Mouse (Mus musculus) activated CD4-positive, CD25-positive, alpha-beta regulatory T cell (primary cell): ENCODE data around the gene Lce1g. TPM values are rescaled to one million over a fixed set of nuclear protein-coding genes. Genes with fewer than 3 reads are reported as not detected.

ENCODE experiments used
- polyA plus RNA-seq, 2 experiments: library from polyadenylated mRNA; unstranded; fragments of 100-300 nt; shearing (Covaris generic); gene quantifications; one replicate each; pipeline ENCODE4 v1.2.1; 2017

Lce1g gene
- polyA plus RNA-seq: not detected

DNA sequence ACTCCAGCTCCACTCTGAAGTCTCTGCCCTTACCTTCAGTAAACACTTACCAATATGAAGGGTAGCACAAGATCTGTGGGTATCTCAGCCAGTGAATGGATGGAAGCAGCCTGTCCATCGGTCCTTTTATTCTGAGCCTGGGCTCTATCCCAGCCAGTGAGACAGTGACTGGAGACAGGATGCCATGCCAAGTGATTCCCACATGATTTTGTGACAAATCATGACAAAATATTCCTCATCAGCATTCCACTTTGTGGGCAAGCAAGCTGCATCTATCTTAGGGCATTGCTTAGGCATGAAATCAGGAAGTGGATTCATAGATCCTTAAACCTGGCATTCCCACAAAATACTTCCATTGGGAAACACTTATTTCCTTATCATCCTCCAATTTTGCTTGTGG is at the start of gene Lce1g:
Lce1g (minus strand) TSS at position 101 of the 400 bp plus-strand sequence.

GRCm38 (mm10) chr3:92790414-92790813 is 38.3 kb upstream of the Lce1g start, which contains the start of gene Lce1j:
Gene Lce1j, minus strand, starts transcription at chr3:92790514.

GRCm38 (mm10) chr3:92778799-92779198 is 26.7 kb upstream of the Lce1g start, which contains the start of gene Lce1i:
Gene Lce1i, minus strand, starts transcription at chr3:92778899.

GRCm38 (mm10) chr3:92764965-92765364 is 12.8 kb upstream of the Lce1g start, which contains the start of gene Lce1h:
Gene Lce1h, minus strand, starts transcription at chr3:92765065.

GRCm38 (mm10) chr3:92738996-92739395 is 13.1 kb downstream of the Lce1g start, which contains the start of gene Gm38119:
Gene Gm38119, minus strand, starts transcription at chr3:92739096.

GRCm38 (mm10) chr3:92720250-92720649 is 31.9 kb downstream of the Lce1g start, which contains the start of gene Lce1f:
Gene Lce1f, minus strand, starts transcription at chr3:92720350.

GRCm38 (mm10) chr3:92708974-92709373 is 43.2 kb downstream of the Lce1g start, which contains the start of gene Lce1e:
Gene Lce1e, minus strand, starts transcription at chr3:92709074.

Other genes starting within 250 kb of the Lce1g start
- gene 2310046K23Rik, start 217.8 kb downstream of the Lce1g start, polyA plus RNA-seq: not detected
- gene Ivl, start 178.6 kb downstream of the Lce1g start, polyA plus RNA-seq: not detected
- gene Smcp, start 163.3 kb downstream of the Lce1g start, polyA plus RNA-seq: not detected
- gene 2210017I01Rik, start 144.8 kb downstream of the Lce1g start, polyA plus RNA-seq: not detected
- not detected for gene Lce6a, start 130.7 kb downstream of the Lce1g start, polyA plus RNA-seq
- gene Lce1a1, start 104.0 kb downstream of the Lce1g start, polyA plus RNA-seq: not detected
- not detected for gene Lce1b, start 95.4 kb downstream of the Lce1g start, polyA plus RNA-seq
- not detected for gene Lce1a2, start 82.0 kb downstream of the Lce1g start, polyA plus RNA-seq
- gene Lce1c, start 73.1 kb downstream of the Lce1g start, polyA plus RNA-seq: not detected
- gene Lce1d, start 65.1 kb downstream of the Lce1g start, polyA plus RNA-seq: not detected
- not detected for gene Lce1e, start 43.3 kb downstream of the Lce1g start, polyA plus RNA-seq
- not detected for gene Lce1f, start 32.0 kb downstream of the Lce1g start, polyA plus RNA-seq
- gene Gm38119, start 13.2 kb downstream of the Lce1g start, polyA plus RNA-seq: not detected
- not detected for gene Lce1h, start 12.7 kb upstream of the Lce1g start, polyA plus RNA-seq
- not detected for gene Lce1i, start 26.6 kb upstream of the Lce1g start, polyA plus RNA-seq
- gene Lce1j, start 38.2 kb upstream of the Lce1g start, polyA plus RNA-seq: not detected
- not detected for gene Lce1k, start 55.6 kb upstream of the Lce1g start, polyA plus RNA-seq
- not detected for gene Kprp, start 74.9 kb upstream of the Lce1g start, polyA plus RNA-seq
- gene Lce1l, start 98.9 kb upstream of the Lce1g start, polyA plus RNA-seq: not detected
- not detected for gene 2310050C09Rik, start 117.9 kb upstream of the Lce1g start, polyA plus RNA-seq
- not detected for gene Lce3a, start 173.9 kb upstream of the Lce1g start, polyA plus RNA-seq
- gene Lce3b, start 180.6 kb upstream of the Lce1g start, polyA plus RNA-seq: not detected
- not detected for gene Lce3c, start 192.1 kb upstream of the Lce1g start, polyA plus RNA-seq
- gene Lce3d, start 205.1 kb upstream of the Lce1g start, polyA plus RNA-seq: not detected
- gene Lce3e, start 214.7 kb upstream of the Lce1g start, polyA plus RNA-seq: not detected
- not detected for gene Lce3f, start 239.9 kb upstream of the Lce1g start, polyA plus RNA-seq